ENCODE assay signal across 24 mouse cellular contexts in the genomic region with DNA sequence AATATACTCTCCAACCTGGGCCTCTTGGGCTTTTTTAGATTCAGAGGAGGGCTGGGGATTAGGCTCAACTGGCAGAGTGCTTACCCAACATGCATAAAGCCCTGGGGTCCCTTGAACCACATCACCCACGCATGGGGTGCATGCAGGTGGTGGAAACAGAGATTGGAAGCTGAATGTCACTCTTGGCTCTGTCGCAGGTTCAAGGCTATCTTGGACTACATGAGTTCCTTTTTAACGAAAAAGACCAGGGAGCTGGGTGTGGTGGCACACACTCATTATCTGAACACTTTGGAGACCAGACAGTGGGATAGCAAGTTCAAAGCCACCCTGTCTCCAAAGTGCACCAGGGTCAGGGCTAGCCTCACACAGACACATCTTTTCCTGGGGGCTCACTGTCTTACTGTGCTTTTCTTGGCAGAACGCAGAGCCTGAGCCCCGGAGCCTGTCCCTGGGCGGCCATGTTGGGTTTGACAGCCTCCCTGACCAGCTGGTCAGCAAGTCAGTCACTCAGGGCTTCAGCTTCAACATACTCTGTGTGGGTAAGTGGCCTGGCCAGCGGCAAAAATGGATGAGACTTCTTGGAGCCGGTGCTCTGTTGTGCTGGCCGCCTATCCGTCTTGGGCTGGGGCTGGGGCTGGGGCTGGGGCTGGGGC. TPM values are rescaled to one million over a fixed set of nuclear protein-coding genes. Genes with fewer than 3 reads are reported as not detected.
DNase-seq lines count a peak whose midpoint lies in the region; ATAC-seq and TF ChIP-seq lines count a peak whose summit lies in the region.
"Had no signal": no experiment of that assay in that cellular context is flagged by ENCODE, and none has a peak within 500 bp of the region (broad histone marks: within the 10 kb centered on the region; RNA-seq: fewer than 3 reads in every experiment).

No protein-coding gene starts in this region.

- H3K36me3 ChIP-seq in MEL (ENCODE audit: control insufficient read depth in 1 of 2, insufficient read depth in 2 of 2, low read length in 2 of 2): peaks cover 41 to 45% of the 10 kb centered on the region in 2 experiments
- peaks cover 21% of the 10 kb centered on the region for H3K36me3 ChIP-seq in liver, postnatal 0 days (replicated peaks; ENCODE audit: insufficient read depth, low read length)
- H3K36me3 ChIP-seq in thymus, adult 2 months (ENCODE audit: control insufficient read depth, insufficient read depth, low read length): no peaks in the 10 kb centered on the region

- no peak for TF ChIP-seq CTCF in cerebellum, adult 2 months (IDR thresholded peaks at IDR 0.05; ENCODE audit: borderline replicate concordance, insufficient read depth, low read depth, low read length)
- TF ChIP-seq CTCF in layer of hippocampus, adult 2 months (conservative IDR thresholded peaks at IDR 0.05): no peak
- TF ChIP-seq CTCF in MEL (IDR thresholded peaks at IDR 0.05 in 2 of 3, conservative IDR thresholded peaks at IDR 0.05 in 1 of 3; ENCODE audit: control insufficient read depth in 1 of 3, insufficient read depth in 1 of 3, low read depth in 2 of 3, low read length in 3 of 3, poor library complexity in 1 of 3, severe bottlenecking in 1 of 3): no peak
- TF ChIP-seq CTCF in liver, postnatal 0 days (IDR thresholded peaks at IDR 0.05; ENCODE audit: low read depth): no peak
- TF ChIP-seq CTCF in thymus, adult 2 months (IDR thresholded peaks at IDR 0.05; ENCODE audit: borderline replicate concordance, control insufficient read depth, extremely low read depth, insufficient read depth, low read length, poor library complexity): no peak

- no peaks in the 10 kb centered on the region for H3K9me3 ChIP-seq in MEL (replicated peaks; ENCODE audit: insufficient read depth, low read length)
- no peaks in the 10 kb centered on the region for H3K9me3 ChIP-seq in liver, postnatal 0 days (ENCODE audit: low read length)
- H3K9me3 ChIP-seq: embryonic facial prominence, embryonic 12.5 days; forebrain, embryonic 15.5 days; heart, embryonic 13.5 days; hindbrain, embryonic 12.5 days had no signal

- no peaks in the 10 kb centered on the region for H3K27me3 ChIP-seq in cerebellum, adult 2 months (ENCODE audit: control insufficient read depth, insufficient read depth, low read length)
- no peaks in the 10 kb centered on the region for H3K27me3 ChIP-seq in MEL (ENCODE audit: control insufficient read depth in 1 of 2, insufficient read depth in 2 of 2, low read length in 2 of 2)
- no peaks in the 10 kb centered on the region for H3K27me3 ChIP-seq in liver, postnatal 0 days (ENCODE audit: insufficient read depth, low read length)
- no peaks in the 10 kb centered on the region for H3K27me3 ChIP-seq in thymus, adult 2 months (ENCODE audit: control insufficient read depth, insufficient read depth, low read length)
- H3K27me3 ChIP-seq: embryonic facial prominence, embryonic 12.5 days; forebrain, embryonic 15.5 days; heart, embryonic 13.5 days; Patski had no signal

- peak in 1 of 2 experiments; percentile 36 for DNase-seq in cerebellum, adult 2 months
- no peak for DNase-seq in cerebellum, adult 11-12 months
- no peak for DNase-seq in layer of hippocampus, adult 2 months (ENCODE audit: low spot score in 2 of 2)
- no peak for DNase-seq in layer of hippocampus, postnatal 10 days (ENCODE audit: low spot score in 2 of 2)
- DNase-seq in MEL (ENCODE audit: low read depth, low spot score): peak; percentile 66
- no peak for DNase-seq in liver, postnatal 0 days
- DNase-seq in thymus, adult 2 months: no peak
- DNase-seq: adrenal gland, postnatal 25 days; gastrocnemius, postnatal 14 days; heart, postnatal 4 days had no signal

- TF ChIP-seq EP300 in MEL (IDR thresholded peaks at IDR 0.05; ENCODE audit: low read depth in 1 of 2, low read length in 2 of 2): peak; percentile 50 to 76; a peak in 3 of 4 replicates
- TF ChIP-seq EP300 in liver, postnatal 0 days (IDR thresholded peaks at IDR 0.05; ENCODE audit: low read depth): no peak

- H3K4me1 ChIP-seq in cerebellum, adult 2 months (ENCODE audit: control insufficient read depth, insufficient read depth, low read length): peaks cover 47% of the 10 kb centered on the region
- peaks cover 29 to 43% of the 10 kb centered on the region in 2 experiments for H3K4me1 ChIP-seq in MEL (ENCODE audit: control insufficient read depth in 1 of 2, insufficient read depth in 2 of 2, low read length in 2 of 2)
- H3K4me1 ChIP-seq in liver, postnatal 0 days (ENCODE audit: insufficient read depth): peaks cover 3% of the 10 kb centered on the region; the same call in 1 of the 2 replicates
- peaks cover 5% of the 10 kb centered on the region; the same call in 1 of the 2 replicates for H3K4me1 ChIP-seq in thymus, adult 2 months (replicated peaks; ENCODE audit: control insufficient read depth, insufficient read depth, low read length)

- WGBS in cerebellum, adult 2 months: 71% methylated on average over 10 of the region's 10 CpGs
- 86% methylated on average over 10 of the region's 10 CpGs for WGBS in liver, postnatal 0 days (ENCODE audit: insufficient replicate concordance)
- 96% methylated on average over 10 of the region's 10 CpGs for WGBS in thymus, adult 2 months

- H3K79me2 ChIP-seq in MEL (ENCODE audit: control insufficient read depth, insufficient read depth, low read length, poor library complexity): peaks cover 47% of the 10 kb centered on the region

- no peak for ATAC-seq in liver, postnatal 0 days
- ATAC-seq: activated CD4-positive, CD25-positive, alpha-beta regulatory T cell, adult 4 months; forebrain, embryonic 15.5 days; hindbrain, embryonic 16.5 days; inflammation-experienced regulatory T-cells, adult 6 months; Patski had no signal

- TF ChIP-seq RAD21 in MEL (IDR thresholded peaks at IDR 0.05; ENCODE audit: low read depth, low read length): no peak

- no peak overlapping the region for H3K4me3 ChIP-seq in cerebellum, adult 2 months (replicated peaks; ENCODE audit: insufficient read depth, low read depth, low read length)
- H3K4me3 ChIP-seq in layer of hippocampus, adult 2 months: no peak overlapping the region
- no peak overlapping the region for H3K4me3 ChIP-seq in MEL (ENCODE audit: control insufficient read depth in 1 of 2, insufficient read depth in 1 of 2, low read depth in 2 of 2, low read length in 2 of 2)
- H3K4me3 ChIP-seq in liver, postnatal 0 days (ENCODE audit: low read depth, low read length): no peak overlapping the region
- no peak overlapping the region for H3K4me3 ChIP-seq in thymus, adult 2 months (ENCODE audit: control insufficient read depth, insufficient read depth, low read length)
- H3K4me3 ChIP-seq: embryonic facial prominence, embryonic 12.5 days; forebrain, embryonic 15.5 days; heart, embryonic 13.5 days; hindbrain, embryonic 12.5 days had no signal

- no peak overlapping the region for H3K4me2 ChIP-seq in liver, postnatal 0 days (ENCODE audit: low read depth, low read length)
- H3K4me2 ChIP-seq: embryonic facial prominence, embryonic 12.5 days; forebrain, embryonic 15.5 days; heart, embryonic 13.5 days; hindbrain, embryonic 12.5 days had no signal

- peak overlapping the region; percentile 56 for H3K27ac ChIP-seq in cerebellum, adult 2 months (ENCODE audit: insufficient read depth, low read length)
- H3K27ac ChIP-seq in layer of hippocampus, adult 2 months: 0 out of 2 replicates have a peak overlapping the region, but pooled peaks have one; percentile 23
- peak overlapping the region; percentile 40; the same call in 1 of the 2 replicates for H3K27ac ChIP-seq in MEL (ENCODE audit: control insufficient read depth, low read depth, low read length)
- H3K27ac ChIP-seq in liver, postnatal 0 days (ENCODE audit: low read depth): 0 out of 2 replicates have a peak overlapping the region, but pooled peaks have one; percentile 12
- H3K27ac ChIP-seq in thymus, adult 2 months (ENCODE audit: control insufficient read depth, insufficient read depth, low read length): no peak overlapping the region
- H3K27ac ChIP-seq: embryonic facial prominence, embryonic 12.5 days; forebrain, embryonic 15.5 days; heart, embryonic 13.5 days; hindbrain, embryonic 12.5 days had no signal

- H3K9ac ChIP-seq in MEL (ENCODE audit: control insufficient read depth, low read depth, low read length, poor library complexity, severe bottlenecking): no peak overlapping the region
- no peak overlapping the region for H3K9ac ChIP-seq in liver, postnatal 0 days (replicated peaks)
- H3K9ac ChIP-seq: embryonic facial prominence, embryonic 12.5 days; forebrain, embryonic 15.5 days; heart, embryonic 13.5 days; hindbrain, embryonic 12.5 days had no signal

- TF ChIP-seq POLR2A in cerebellum, adult 2 months (IDR thresholded peaks at IDR 0.05; ENCODE audit: borderline replicate concordance, insufficient read depth, low read length): no peak
- no peak; a peak in 1 of 4 replicates for TF ChIP-seq POLR2A in MEL (IDR thresholded peaks at IDR 0.05; ENCODE audit: control insufficient read depth in 1 of 2, insufficient read depth in 1 of 2, low read depth in 1 of 2, low read length in 2 of 2, poor library complexity in 1 of 2)
- TF ChIP-seq POLR2A in thymus, adult 2 months (IDR thresholded peaks at IDR 0.05; ENCODE audit: control insufficient read depth, extremely low read depth, insufficient read depth, low read length, poor library complexity): no peak

RNA-seq across cellular contexts. Expression of a gene that starts 12.6 kb away (rescaled TPM):
- 318 and 354 TPM in 2 replicates for polyA plus RNA-seq in cerebellum, adult 2 months (2012; rRNA removed)
- total RNA-seq in layer of hippocampus, adult 2 months (2021): 100 to 1,000 TPM; 240 to 254 TPM
- total RNA-seq in layer of hippocampus, postnatal 10 days (2021): 100 to 1,000 TPM; 126 to 130 TPM
- 199 and 278 TPM in 2 replicates for total RNA-seq in MEL (2012; rRNA removed)
- polyA plus RNA-seq in MEL (2012; ENCODE audit: insufficient read depth in 1 of 2, insufficient read length in 2 of 2, low read depth in 1 of 2, low replicate concordance in 2 of 2, missing spikeins in 1 of 2): 100 to 1,000 TPM; 196 to 294 TPM
- polyA plus RNA-seq in liver, postnatal 0 days (2015; fragmentation: Nextera tagmentation; extraction: Ambion mirVana): 6.2 and 7.2 TPM in 2 replicates
- 11.5 TPM in 2 replicates for polyA plus RNA-seq in thymus, adult 2 months (2012; rRNA removed)

RNA-seq across cellular contexts. Expression of a gene that starts 35.5 kb away (rescaled TPM):
- polyA plus RNA-seq in cerebellum, adult 2 months (2012; rRNA removed): 91.1 and 93.2 TPM in 2 replicates
- 100 to 1,000 TPM; 130 to 133 TPM for total RNA-seq in layer of hippocampus, adult 2 months (2021)
- 100 to 1,000 TPM; 163 to 165 TPM for total RNA-seq in layer of hippocampus, postnatal 10 days (2021)
- total RNA-seq in MEL (2012; rRNA removed): 13.6 and 14.2 TPM in 2 replicates
- 10 to 100 TPM; 17.1 to 88.3 TPM for polyA plus RNA-seq in MEL (2012; ENCODE audit: insufficient read depth in 1 of 2, insufficient read length in 2 of 2, low read depth in 1 of 2, low replicate concordance in 2 of 2, missing spikeins in 1 of 2)
- 5.3 and 7.1 TPM in 2 replicates for polyA plus RNA-seq in liver, postnatal 0 days (2015; fragmentation: Nextera tagmentation; extraction: Ambion mirVana)
- polyA plus RNA-seq in thymus, adult 2 months (2012; rRNA removed): 3.8 and 4.2 TPM in 2 replicates

RNA-seq across cellular contexts. Expression of a gene that starts 51.6 kb away (rescaled TPM):
- polyA plus RNA-seq in cerebellum, adult 2 months (2012; rRNA removed): 23.1 and 27.1 TPM in 2 replicates
- 100 to 1,000 TPM; 137 to 142 TPM for total RNA-seq in layer of hippocampus, adult 2 months (2021)
- total RNA-seq in layer of hippocampus, postnatal 10 days (2021): 10 to 100 TPM; 79.9 to 85.1 TPM
- not detected in 2 replicates for total RNA-seq in MEL (2012; rRNA removed)
- polyA plus RNA-seq in MEL (2012; ENCODE audit: insufficient read depth in 1 of 2, insufficient read length in 2 of 2, low read depth in 1 of 2, low replicate concordance in 2 of 2, missing spikeins in 1 of 2): not detected
- polyA plus RNA-seq in liver, postnatal 0 days (2015; fragmentation: Nextera tagmentation; extraction: Ambion mirVana): 7.4 and 7.9 TPM in 2 replicates
- 0.18 and 0.23 TPM in 2 replicates for polyA plus RNA-seq in thymus, adult 2 months (2012; rRNA removed)
- polyA plus RNA-seq: activated CD4-positive, CD25-positive, alpha-beta regulatory T cell, adult 4 months; C2C12; inflammation-experienced regulatory T-cells, adult 6 months; Patski had no signal

RNA-seq across cellular contexts. Expression of a gene that starts 51.7 kb away (rescaled TPM):
- 0.65 and 1.6 TPM in 2 replicates for polyA plus RNA-seq in cerebellum, adult 2 months (2012; rRNA removed)
- total RNA-seq in layer of hippocampus, adult 2 months (2021): 1 to 10 TPM; 2.5 to 3.4 TPM
- 1 to 10 TPM; 1.1 to 1.5 TPM for total RNA-seq in layer of hippocampus, postnatal 10 days (2021)
- not detected in 2 replicates for total RNA-seq in MEL (2012; rRNA removed)
- polyA plus RNA-seq in MEL (2012; ENCODE audit: insufficient read depth in 1 of 2, insufficient read length in 2 of 2, low read depth in 1 of 2, low replicate concordance in 2 of 2, missing spikeins in 1 of 2): not detected
- polyA plus RNA-seq in liver, postnatal 0 days (2015; fragmentation: Nextera tagmentation; extraction: Ambion mirVana): 0.15 and 0.31 TPM in 2 replicates
- polyA plus RNA-seq in thymus, adult 2 months (2012; rRNA removed): not detected in 2 replicates
- total RNA-seq: adrenal gland, adult 18-20 months; adrenal gland, postnatal 25 days; gastrocnemius, postnatal 14 days; heart, postnatal 4 days had no signal
- polyA plus RNA-seq: activated CD4-positive, CD25-positive, alpha-beta regulatory T cell, adult 4 months; brain, embryonic 14.5 days; C2C12; embryonic facial prominence, embryonic 12.5 days; forebrain, embryonic 11.5 days; gonadal fat pad, adult 2 months; heart, embryonic 13.5 days; heart, postnatal 0 days; hindbrain, embryonic 12.5 days; inflammation-experienced regulatory T-cells, adult 6 months; Patski had no signal

Comparison
In these comparisons a context has a peak if more than half of its experiments do, and no peak if none do; other contexts are left out.
1. RNA of a gene that starts 12.6 kb away (polyA plus RNA-seq): 318 to 354 TPM in cerebellum, adult 2 months and 196 to 294 TPM in MEL; 11.5 TPM in thymus, adult 2 months and 6.2 to 7.2 TPM in liver, postnatal 0 days; every median in the first group is over 10 times any median in the second.